Mouse (Mus musculus): Measurements from ENCODE around the gene Vsig8. TPM values are rescaled to one million over a fixed set of nuclear protein-coding genes. Genes with fewer than 3 reads are reported as not detected.
A peak's percentile ranks its signal among the peaks of the same experiment; 100 is the strongest.

Vsig8 gene
- polyA plus RNA-seq, 1 experiment from 2014 or later: 0.32 TPM

DNA sequence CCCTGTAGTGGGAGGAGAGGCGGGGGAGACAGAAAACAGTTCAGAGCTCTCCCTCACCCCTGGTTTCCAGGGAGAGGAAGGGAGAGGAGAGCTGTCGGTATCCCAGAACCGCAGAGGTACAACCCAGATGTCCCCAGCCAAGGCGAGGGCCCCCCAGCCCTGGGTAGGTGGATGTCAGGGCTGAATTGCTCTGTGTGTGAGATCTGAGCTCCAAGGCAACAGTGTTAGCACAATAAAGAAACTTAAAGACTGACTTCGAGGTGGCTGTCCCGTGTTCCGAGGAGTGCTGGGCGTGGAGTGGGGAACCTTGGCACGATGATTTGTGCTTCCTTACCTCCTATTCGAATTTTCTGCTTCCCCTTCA is 7.7 kb downstream of the Vsig8 start:
- Histone ChIP-seq H3K9me3 (no peaks in the 10 kb centered on the region), H3K4me3 (peak overlapping the region; percentile 53), H3K4me1 (peaks cover 17% of the 10 kb centered on the region), H3K27me3 (replicated peaks) (peaks cover 21% of the 10 kb centered on the region), H3K36me3 (replicated peaks) (no peaks in the 10 kb centered on the region), H3K9ac (peak overlapping the region; percentile 57), H3K4me2 (peak overlapping the region; percentile 91), H3K27ac (no peak overlapping the region)
- 1% methylated on average over 9 of the region's 10 CpGs for WGBS
- no peak; the same call in 1 of the 2 replicates for ATAC-seq (replicated peaks)

DNA sequence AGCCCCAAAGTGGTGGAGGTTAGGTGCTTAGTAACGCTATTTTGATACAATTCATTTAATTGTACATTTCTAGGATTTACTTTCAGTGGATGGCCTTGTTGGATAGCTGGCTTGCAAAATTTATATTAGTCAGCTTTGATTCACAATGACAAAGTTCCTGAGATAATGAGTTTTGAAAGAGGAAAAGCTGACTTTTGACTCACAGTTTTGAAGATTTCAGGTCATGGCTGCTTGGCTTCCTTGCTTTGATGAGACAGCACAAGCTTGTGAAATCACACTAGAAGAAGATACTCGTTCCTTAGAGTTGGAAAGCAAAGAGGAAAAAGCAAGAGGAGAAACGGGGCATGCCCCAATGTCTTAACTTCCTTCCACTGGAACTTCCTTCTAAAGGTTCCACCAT is 10.4 kb downstream of the Vsig8 start:
- Histone ChIP-seq H3K36me3 (replicated peaks) (no peaks in the 10 kb centered on the region), H3K27ac (no peak overlapping the region), H3K4me2 (no peak overlapping the region), H3K4me1 (peaks cover 17% of the 10 kb centered on the region), H3K4me3 (no peak overlapping the region), H3K27me3 (replicated peaks) (peaks cover 8% of the 10 kb centered on the region; the same call in 1 of the 2 replicates), H3K9me3 (no peaks in the 10 kb centered on the region), H3K9ac (no peak overlapping the region)
- WGBS: 76% methylated on average over 3 of the region's 3 CpGs
- ATAC-seq (replicated peaks): no peak

DNA sequence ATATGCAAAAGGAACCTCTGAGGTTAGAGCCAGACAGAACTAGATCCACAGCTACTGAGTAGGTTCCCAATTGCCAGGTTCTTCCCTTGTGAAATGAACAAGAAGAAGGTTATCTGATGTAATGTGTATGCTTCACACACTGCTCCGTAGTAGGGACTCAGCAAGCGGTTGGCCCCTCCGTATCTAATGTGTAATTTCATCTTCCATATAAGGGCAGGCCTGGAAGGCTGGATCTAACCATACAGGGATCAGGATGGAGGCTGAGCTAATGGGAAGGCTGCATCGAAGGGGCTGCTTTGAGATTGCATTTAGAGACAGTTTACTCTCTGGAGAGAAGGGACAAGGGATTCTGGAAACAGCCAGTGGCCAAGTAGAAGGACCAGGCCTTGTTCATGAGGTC is 12.0 kb downstream of the Vsig8 start:
- ATAC-seq (replicated peaks): no peak
- 60% methylated on average over 4 of the region's 4 CpGs for WGBS
- no peak overlapping the region for H3K4me2 ChIP-seq

DNA sequence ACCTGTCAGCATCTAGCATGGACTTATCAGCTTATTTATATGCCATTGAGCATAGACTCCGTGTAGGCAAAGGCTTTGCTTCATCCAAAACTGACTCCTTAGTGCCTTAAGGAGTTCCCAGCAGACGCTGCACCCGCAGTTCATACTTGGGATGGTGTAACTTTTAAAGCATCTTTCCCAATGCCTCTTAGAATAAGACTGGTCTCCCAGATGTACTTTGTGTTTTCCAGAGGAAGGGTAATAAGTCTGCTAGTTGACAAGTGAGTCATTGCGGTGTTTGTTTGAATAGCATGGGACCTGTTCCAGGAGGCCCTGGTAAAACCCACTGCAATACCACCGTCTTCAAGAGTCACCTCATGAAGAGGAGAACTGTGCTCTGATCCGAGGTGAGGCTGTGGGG is 24.4 kb downstream of the Vsig8 start:
- no peak for ATAC-seq (replicated peaks)
- no peaks in the 10 kb centered on the region for H3K9me3 ChIP-seq
- no peak overlapping the region for H3K4me2 ChIP-seq
- no peak overlapping the region for H3K27ac ChIP-seq
- peaks cover 6% of the 10 kb centered on the region for H3K27me3 ChIP-seq (replicated peaks)
- no peaks in the 10 kb centered on the region for H3K4me1 ChIP-seq
- WGBS: 76% methylated on average over 6 of the region's 6 CpGs
- no peak overlapping the region for H3K9ac ChIP-seq
- H3K36me3 ChIP-seq (replicated peaks): no peaks in the 10 kb centered on the region
- H3K4me3 ChIP-seq: no peak overlapping the region

More for the DNA sequence above, 12.0 kb downstream of the Vsig8 start:
- Histone ChIP-seq H3K9ac (no peak overlapping the region), H3K27ac (no peak overlapping the region), H3K4me1 (peaks cover 5% of the 10 kb centered on the region), H3K9me3 (no peaks in the 10 kb centered on the region), H3K4me3 (no peak overlapping the region), H3K36me3 (replicated peaks) (no peaks in the 10 kb centered on the region), H3K27me3 (replicated peaks) (no peaks in the 10 kb centered on the region)

DNA sequence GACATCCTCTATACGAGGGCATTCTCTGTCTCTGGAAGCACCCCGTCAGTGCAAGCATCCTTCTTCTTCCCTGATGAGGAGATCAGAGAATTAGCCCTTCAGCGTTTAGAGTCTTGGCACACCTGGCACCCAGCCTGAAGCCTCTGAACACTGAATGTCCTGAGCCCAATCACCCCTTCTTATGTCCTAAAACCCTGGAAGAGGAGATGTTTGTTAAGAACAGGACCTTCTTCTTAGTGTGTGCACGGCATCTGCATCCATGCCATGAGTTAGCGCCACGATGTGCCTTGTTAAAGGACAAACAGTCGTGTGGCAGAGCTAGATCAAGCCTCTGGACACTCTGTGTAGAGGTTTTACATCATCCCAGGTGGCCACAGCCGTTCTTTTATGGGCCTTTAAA is 26.7 kb downstream of the Vsig8 start:
- Histone ChIP-seq H3K4me3 (no peak overlapping the region), H3K36me3 (replicated peaks) (no peaks in the 10 kb centered on the region), H3K9ac (no peak overlapping the region), H3K9me3 (no peaks in the 10 kb centered on the region), H3K4me2 (no peak overlapping the region), H3K4me1 (peaks cover 13% of the 10 kb centered on the region), H3K27me3 (replicated peaks) (peaks cover 6% of the 10 kb centered on the region), H3K27ac (no peak overlapping the region)
- ATAC-seq (replicated peaks): no peak
- WGBS: 88% methylated on average over 8 of the region's 8 CpGs

DNA sequence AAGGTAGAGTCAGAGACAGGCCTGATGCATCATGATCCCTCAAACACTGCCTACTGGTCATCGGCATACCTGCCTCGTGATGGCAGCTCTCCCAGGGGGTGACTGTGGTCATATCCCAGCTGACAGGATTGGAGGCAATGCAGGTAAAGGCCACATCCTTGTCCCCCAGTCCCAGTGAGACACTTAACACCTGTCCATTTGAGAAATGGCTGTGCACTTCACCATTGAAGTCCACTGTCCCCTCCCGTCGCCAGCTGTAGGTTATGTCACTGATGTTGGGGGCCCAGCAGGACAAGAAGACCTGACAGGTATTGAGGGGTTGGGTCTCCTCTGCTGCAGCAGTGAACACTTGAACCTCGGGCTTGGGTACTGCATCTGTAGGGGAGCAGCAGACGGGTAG is 28.5 kb downstream of the Vsig8 start:
- no peak overlapping the region for H3K4me3 ChIP-seq
- H3K4me2 ChIP-seq: no peak overlapping the region
- no peak overlapping the region for H3K27ac ChIP-seq
- H3K9me3 ChIP-seq: no peaks in the 10 kb centered on the region
- WGBS: 81% methylated on average over 6 of the region's 6 CpGs
- peaks cover 13% of the 10 kb centered on the region for H3K4me1 ChIP-seq
- no peak overlapping the region for H3K9ac ChIP-seq
- no peak for ATAC-seq (replicated peaks)
- H3K36me3 ChIP-seq (replicated peaks): no peaks in the 10 kb centered on the region
- peaks cover 6% of the 10 kb centered on the region for H3K27me3 ChIP-seq (replicated peaks)

DNA sequence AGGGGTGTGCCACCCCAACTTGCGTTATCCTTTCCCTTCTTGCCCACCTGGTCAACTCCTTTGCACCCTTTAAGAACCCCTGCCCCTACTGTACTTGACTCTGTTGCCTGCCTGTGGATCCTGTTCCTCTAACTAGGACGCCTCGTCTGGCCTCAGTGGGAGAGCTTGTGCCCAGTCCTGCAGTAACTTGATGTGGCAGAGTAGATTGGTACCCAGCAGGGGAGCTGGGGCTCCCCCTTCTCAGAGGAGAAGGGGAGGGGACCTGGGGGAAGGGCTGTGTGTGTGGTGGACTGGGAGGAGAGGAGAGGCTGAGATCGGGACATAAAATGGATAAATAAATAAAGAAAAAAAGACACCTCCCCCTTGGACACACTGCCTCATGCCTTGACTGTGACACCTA is 29.3 kb downstream of the Vsig8 start:
- ATAC-seq (replicated peaks): peak; percentile 27; the same call in 1 of the 2 replicates
- Histone ChIP-seq H3K4me2 (no peak overlapping the region), H3K9ac (no peak overlapping the region), H3K27ac (no peak overlapping the region), H3K4me3 (no peak overlapping the region), H3K9me3 (no peaks in the 10 kb centered on the region), H3K27me3 (replicated peaks) (peaks cover 6% of the 10 kb centered on the region), H3K36me3 (replicated peaks) (no peaks in the 10 kb centered on the region), H3K4me1 (peaks cover 13% of the 10 kb centered on the region)
- WGBS: 42% methylated on average over 4 of the region's 4 CpGs

DNA sequence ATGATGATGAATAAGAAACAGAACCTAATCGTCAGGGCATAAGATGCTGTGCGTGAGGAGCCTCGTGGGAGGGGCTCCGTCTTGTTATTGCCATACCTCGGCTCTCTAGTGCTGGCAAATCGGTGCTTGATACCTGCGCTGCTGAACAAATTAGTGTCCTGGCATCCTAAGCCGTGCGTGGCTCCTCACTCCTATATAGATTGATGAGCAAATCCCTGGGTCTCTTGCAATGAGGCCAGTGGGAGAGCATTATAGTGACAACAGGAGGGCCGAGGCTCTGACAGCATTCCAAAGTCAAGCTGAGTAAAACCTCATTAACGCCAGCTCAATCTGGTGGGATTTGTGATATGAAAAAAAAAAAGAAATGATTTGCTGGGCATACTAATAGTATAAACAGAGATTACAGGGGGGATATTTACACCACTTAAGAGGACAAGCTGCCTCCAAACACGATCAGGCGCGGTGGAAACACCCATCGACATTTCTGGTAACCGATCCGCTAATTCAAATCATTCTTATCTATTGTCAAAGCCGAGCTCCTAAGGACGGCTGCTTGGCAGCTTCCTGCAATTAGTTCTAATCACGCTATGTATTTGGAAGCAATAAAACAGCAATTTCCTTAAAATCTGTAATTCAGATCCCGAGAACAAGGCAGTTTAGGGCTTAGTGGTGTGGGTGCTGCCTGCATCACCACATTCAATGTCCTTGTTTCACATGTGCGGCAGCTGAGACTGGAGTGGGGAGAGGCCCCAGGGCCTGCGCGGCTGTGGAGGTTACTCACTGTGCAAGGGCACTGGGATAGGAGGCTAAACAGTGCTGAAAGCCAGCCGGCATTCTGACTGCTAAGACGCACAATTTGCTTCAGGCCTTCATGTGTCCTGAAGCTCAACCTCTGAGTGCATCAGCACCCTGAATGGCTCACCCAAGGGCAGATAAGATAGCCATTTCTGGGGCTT is 30.2 kb downstream of the Vsig8 start:
- Histone ChIP-seq H3K9me3 (no peaks in the 10 kb centered on the region), H3K27ac (0 out of 2 replicates have a peak overlapping the region, but pooled peaks have one; percentile 18), H3K36me3 (replicated peaks) (no peaks in the 10 kb centered on the region), H3K4me2 (peak overlapping the region; percentile 32), H3K9ac (peak overlapping the region; percentile 20; the same call in 1 of the 2 replicates), H3K27me3 (replicated peaks) (peaks cover 6% of the 10 kb centered on the region), H3K4me3 (no peak overlapping the region), H3K4me1 (peaks cover 13% of the 10 kb centered on the region)
- 13% methylated on average over 26 of the region's 26 CpGs for WGBS
- peak; percentile 78 for ATAC-seq (replicated peaks)

DNA sequence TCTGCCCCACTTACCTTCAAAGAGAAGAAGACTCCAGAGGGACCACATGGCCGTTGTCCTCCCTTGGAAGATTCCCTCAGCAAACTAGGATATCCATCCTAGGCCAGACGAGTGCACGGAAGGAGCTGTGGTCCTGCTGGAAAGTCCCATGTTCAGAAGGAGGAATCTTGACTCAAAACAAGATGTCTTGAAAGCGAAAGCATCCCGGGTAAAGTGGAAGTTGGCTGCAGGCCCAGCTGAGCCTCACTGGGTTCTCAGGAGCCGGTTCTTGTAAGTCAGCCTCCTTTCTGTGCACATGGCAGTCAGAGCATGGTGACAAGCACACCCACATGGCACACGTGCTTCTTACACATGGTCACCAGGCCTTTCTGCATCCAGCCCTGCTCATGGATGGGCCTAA is 34.6 kb downstream of the Vsig8 start, which contains the start of gene Slamf8:
TSS of gene Slamf8 (minus strand) at position 184 of the 400 bp plus-strand sequence.
- no peak for ATAC-seq (replicated peaks)

DNA sequence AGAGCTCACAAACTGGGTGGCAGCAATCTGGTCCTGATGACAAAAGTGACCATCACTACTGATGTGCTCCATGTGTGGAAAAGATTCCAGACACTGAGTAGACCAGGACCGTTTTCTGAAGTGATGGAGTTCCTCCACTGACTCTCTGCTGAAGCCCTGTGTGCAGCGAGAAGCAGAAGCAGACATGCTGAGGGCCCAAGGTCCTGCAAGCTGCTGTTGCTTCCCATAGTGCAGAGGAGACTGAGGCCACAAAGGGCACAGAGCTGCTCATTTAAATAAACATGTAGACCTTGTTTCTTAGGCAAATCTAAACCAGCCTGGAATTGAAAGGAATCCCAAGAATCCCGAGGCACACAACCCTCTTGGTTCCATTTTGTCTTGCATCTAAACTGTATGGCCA is 37.6 kb downstream of the Vsig8 start:
- Histone ChIP-seq H3K27me3 (replicated peaks) (no peaks in the 10 kb centered on the region), H3K9me3 (no peaks in the 10 kb centered on the region), H3K4me1 (no peaks in the 10 kb centered on the region), H3K27ac (no peak overlapping the region), H3K4me2 (no peak overlapping the region), H3K9ac (no peak overlapping the region), H3K4me3 (no peak overlapping the region), H3K36me3 (replicated peaks) (no peaks in the 10 kb centered on the region)
- no peak for ATAC-seq (replicated peaks)
- 74% methylated on average over 3 of the region's 3 CpGs for WGBS

More for the DNA sequence above, 34.6 kb downstream of the Vsig8 start, which contains the start of gene Slamf8:
- Histone ChIP-seq H3K9me3 (no peaks in the 10 kb centered on the region), H3K27ac (no peak within 1 kb of the TSS), H3K9ac (no peak within 1 kb of the TSS), H3K27me3 (replicated peaks) (no peaks in the 10 kb centered on the region), H3K36me3 (replicated peaks) (no peaks in the 10 kb centered on the region), H3K4me3 (no peak within 1 kb of the TSS), H3K4me1 (peaks cover 11% of the 10 kb centered on the region), H3K4me2 (no peak within 1 kb of the TSS)
- WGBS: 79% methylated on average over 7 of the region's 7 CpGs

DNA sequence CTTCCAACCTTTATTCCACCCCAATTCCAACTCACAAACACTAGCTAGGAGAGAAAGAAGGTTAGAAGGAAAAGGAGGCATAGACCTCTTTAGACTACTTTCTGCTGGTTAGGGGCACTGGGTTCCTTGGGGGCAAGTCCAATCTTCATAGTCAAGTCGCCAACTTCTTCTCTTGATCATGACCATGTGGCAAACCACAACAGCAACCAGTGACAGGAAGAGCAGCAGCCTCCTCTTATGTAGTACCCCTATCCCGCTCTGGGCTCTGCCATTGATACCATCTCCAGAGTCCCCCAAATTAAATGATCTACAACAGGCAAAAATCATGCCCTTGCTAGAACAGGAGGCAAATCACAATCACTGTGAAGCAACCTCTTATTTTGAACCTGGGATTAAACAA is 38.2 kb downstream of the Vsig8 start:
- no peak overlapping the region for H3K9ac ChIP-seq
- no peaks in the 10 kb centered on the region for H3K27me3 ChIP-seq (replicated peaks)
- H3K27ac ChIP-seq: no peak overlapping the region
- no peak overlapping the region for H3K4me3 ChIP-seq
- H3K9me3 ChIP-seq: no peaks in the 10 kb centered on the region
- no peaks in the 10 kb centered on the region for H3K36me3 ChIP-seq (replicated peaks)
- ATAC-seq (replicated peaks): no peak
- 94% methylated on average over 2 of the region's 2 CpGs for WGBS
- H3K4me1 ChIP-seq: no peaks in the 10 kb centered on the region
- no peak overlapping the region for H3K4me2 ChIP-seq

DNA sequence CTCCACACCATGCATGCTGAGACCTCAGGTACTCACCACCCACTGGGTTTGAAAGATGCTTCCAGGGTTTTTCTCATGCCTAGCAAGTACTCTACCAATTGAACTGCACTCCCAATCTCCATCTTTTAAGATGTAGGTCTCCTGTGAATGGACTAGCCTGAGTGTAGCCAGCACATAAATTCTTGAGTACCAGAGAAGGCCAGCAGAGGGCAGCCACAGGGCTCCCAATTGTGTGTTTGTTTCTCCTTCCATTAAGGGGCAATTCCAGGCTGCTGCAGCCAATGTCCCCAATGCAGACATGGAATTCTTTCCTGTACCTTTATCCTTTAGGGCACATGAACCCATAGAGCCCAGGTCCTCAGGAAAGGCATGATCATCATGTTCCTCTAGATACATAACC is 38.8 kb downstream of the Vsig8 start:
- H3K9me3 ChIP-seq: no peaks in the 10 kb centered on the region
- H3K4me3 ChIP-seq: no peak overlapping the region
- H3K36me3 ChIP-seq (replicated peaks): no peaks in the 10 kb centered on the region
- no peaks in the 10 kb centered on the region for H3K27me3 ChIP-seq (replicated peaks)
- H3K4me2 ChIP-seq: no peak overlapping the region
- H3K9ac ChIP-seq: no peak overlapping the region
- H3K4me1 ChIP-seq: no peaks in the 10 kb centered on the region
- ATAC-seq (replicated peaks): no peak
- H3K27ac ChIP-seq: no peak overlapping the region

DNA sequence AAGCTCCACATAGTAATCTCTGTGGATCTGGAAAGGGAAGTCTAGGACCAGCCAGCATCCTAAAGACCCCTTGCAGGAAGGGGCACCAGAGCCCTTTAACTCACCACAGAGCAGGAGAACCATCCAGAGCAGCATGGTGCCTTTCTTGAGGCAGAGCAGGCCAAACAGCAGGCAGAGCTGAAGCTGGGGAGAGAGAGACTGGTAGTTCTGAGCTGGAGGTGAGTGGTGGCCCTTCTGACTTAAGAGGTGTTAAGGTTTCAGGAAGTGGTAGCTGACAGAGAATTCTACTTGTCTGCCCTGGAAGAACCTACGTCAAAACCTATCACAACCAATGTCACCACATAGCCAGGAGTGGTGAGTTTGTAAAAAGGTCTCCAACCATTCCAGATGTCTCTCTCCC is 46.6 kb downstream of the Vsig8 start, which contains the start of gene Fcrl6:
TSS of gene Fcrl6 (minus strand) at position 226 of the 400 bp plus-strand sequence.
- Histone ChIP-seq H3K27ac (no peak within 1 kb of the TSS), H3K36me3 (replicated peaks) (no peaks in the 10 kb centered on the region), H3K4me3 (no peak within 1 kb of the TSS), H3K4me1 (no peaks in the 10 kb centered on the region), H3K9me3 (no peaks in the 10 kb centered on the region), H3K4me2 (no peak within 1 kb of the TSS), H3K27me3 (replicated peaks) (no peaks in the 10 kb centered on the region), H3K9ac (no peak within 1 kb of the TSS)
- 75% methylated on average over 1 of the region's 1 CpGs for WGBS
- no peak for ATAC-seq (replicated peaks)
